Mouse (Mus musculus) liver, adult 2 months (tissue): ENCODE data around the gene Polr2f.

Experiments
- CTCF ChIP-seq: fragments of 200-500 bp; IDR thresholded peaks from 2 replicates; pipeline ENCODE4 v1.5.1; 2011; ENCODE audit warnings: low read depth, low read length, control low read depth
- POLR2A ChIP-seq: fragments of 200-500 bp; IDR thresholded peaks from 2 replicates; pipeline ENCODE4 v1.6.1; 2011; ENCODE audit warnings: low read length, control low read depth; ENCODE audit not compliant: insufficient read depth; ENCODE audit errors: extremely low read depth

GRCm38 (mm10) chr15:79162301-79162700 is 21.5 kb downstream of the Polr2f start:
- TF ChIP-seq CTCF (no peak), POLR2A (no peak)
